Mouse (Mus musculus) midbrain, embryonic 13.5 days (tissue): Measurements from ENCODE around the gene Gosr2. TPM values are rescaled to one million over a fixed set of nuclear protein-coding genes. Genes with fewer than 3 reads are reported as not detected.

Source experiments
- ATAC-seq: fragments of 200-750 bp; cut with Nextera tagmentation; 2 replicates; pipeline ENCODE4 v1.8.0; 2017; ENCODE audit warnings: mild to moderate bottlenecking, moderate TSS enrichment, moderate library complexity
- H3K27ac ChIP-seq: fragments of 300-500 bp; sonication (generic); 2 replicates; pipeline ENCODE4 v1.5.1; 2015; ENCODE audit warnings: inconsistent platforms, mild to moderate bottlenecking, moderate library complexity
- H3K27me3 ChIP-seq: fragments of 300-500 bp; sonication (generic); 2 replicates; pipeline ENCODE4 v1.6.1; 2015; ENCODE audit warnings: mild to moderate bottlenecking, inconsistent platforms
- H3K36me3 ChIP-seq: fragments of 300-500 bp; sonication (generic); 2 replicates; pipeline ENCODE4 v1.6.1; 2015; ENCODE audit warnings: mild to moderate bottlenecking, inconsistent platforms
- H3K4me1 ChIP-seq: fragments of 300-500 bp; sonication (generic); replicated peaks from 2 replicates; pipeline ENCODE4 v1.6.1; 2015; ENCODE audit warnings: inconsistent platforms
- H3K4me2 ChIP-seq: fragments of 300-500 bp; sonication (generic); replicated peaks from 2 replicates; pipeline ENCODE4 v1.6.1; 2015; ENCODE audit warnings: moderate library complexity, mild to moderate bottlenecking, inconsistent platforms
- H3K4me3 ChIP-seq: fragments of 300-500 bp; sonication (generic); replicated peaks from 2 replicates; pipeline ENCODE4 v1.5.1; 2015; ENCODE audit warnings: mild to moderate bottlenecking, inconsistent platforms
- H3K9ac ChIP-seq: fragments of 300-500 bp; sonication (generic); replicated peaks from 2 replicates; pipeline ENCODE4 v1.6.1; 2015; ENCODE audit warnings: mild to moderate bottlenecking, inconsistent platforms
- H3K9me3 ChIP-seq: fragments of 300-500 bp; sonication (generic); 2 replicates; pipeline ENCODE4 v1.6.1; 2016; ENCODE audit warnings: mild to moderate bottlenecking, inconsistent platforms
- WGBS: fragments of 180-500 bp; shearing (Covaris S2); methylation state at CpG from one replicate; pipeline ENCODE4 v1.1.7; 2015; 5-methylcytosine and 5-hydroxymethylcytosine counted together
- polyA plus RNA-seq: library from polyadenylated mRNA; unstranded; fragments of >200 nt; fragmentation: Nextera tagmentation; extraction: Ambion mirVana; gene quantifications from 2 replicates; pipeline ENCODE4 v1.2.1, GENCODE M21; 2015

Gosr2 gene
- polyA plus RNA-seq, 1 experiment from 2014 or later: 96.1 TPM

DNA sequence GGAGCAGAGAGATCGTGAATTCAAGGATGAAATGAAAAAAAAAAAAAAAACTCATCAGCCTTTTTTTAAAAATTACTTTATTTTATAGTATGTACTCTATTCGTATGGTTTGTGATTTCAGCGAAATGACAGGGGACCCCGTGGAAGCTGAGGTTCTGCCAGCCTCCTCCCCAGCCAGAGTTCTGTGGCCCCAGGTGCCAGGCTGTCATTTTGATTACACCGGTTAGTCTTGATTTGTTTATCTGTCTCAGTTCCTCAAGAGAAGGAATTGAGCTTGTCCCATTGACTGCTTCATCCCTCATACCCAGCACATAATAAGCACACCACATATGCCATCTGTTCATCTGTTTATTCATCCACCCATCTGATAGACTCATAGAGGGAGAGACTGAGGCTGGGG lies 21.7 kb upstream of the Gosr2 start:
- peaks cover 32% of the 10 kb centered on the region for H3K4me1 ChIP-seq
- no peak overlapping the region for H3K27ac ChIP-seq
- H3K36me3 ChIP-seq: no peaks in the 10 kb centered on the region
- no peak overlapping the region for H3K9ac ChIP-seq
- no peaks in the 10 kb centered on the region for H3K27me3 ChIP-seq
- no peak overlapping the region for H3K4me3 ChIP-seq
- no peak for ATAC-seq
- no peak overlapping the region for H3K4me2 ChIP-seq
- 62% methylated on average over 5 of the region's 5 CpGs for WGBS
- no peaks in the 10 kb centered on the region for H3K9me3 ChIP-seq

DNA sequence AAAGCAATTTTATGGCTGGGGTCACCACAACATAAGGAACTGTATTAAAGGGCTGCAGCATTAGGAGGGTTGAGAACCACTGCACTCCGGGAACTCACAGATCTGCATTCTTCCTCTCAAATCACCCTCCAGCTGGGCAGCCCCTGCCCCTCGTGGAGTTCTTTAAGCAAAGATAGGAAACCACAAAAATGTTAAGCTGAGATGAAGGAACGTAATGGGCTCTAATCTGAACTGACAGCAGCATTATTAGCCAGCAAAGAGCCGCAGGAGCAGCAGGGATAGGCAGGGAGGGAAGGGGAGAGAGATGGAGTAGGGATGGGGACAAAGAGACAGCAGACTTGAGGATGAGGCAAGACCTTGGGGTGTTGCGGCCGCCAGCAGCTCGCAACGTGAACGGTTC lies 19.3 kb upstream of the Gosr2 start:
- Histone ChIP-seq H3K4me2 (no peak overlapping the region), H3K9ac (no peak overlapping the region; the same call in 1 of the 2 replicates), H3K4me3 (no peak overlapping the region), H3K27ac (peak overlapping the region; percentile 53; the same call in 1 of the 2 replicates), H3K36me3 (no peaks in the 10 kb centered on the region), H3K9me3 (no peaks in the 10 kb centered on the region), H3K27me3 (no peaks in the 10 kb centered on the region), H3K4me1 (peaks cover 23% of the 10 kb centered on the region)
- no peak for ATAC-seq
- 32% methylated on average over 9 of the region's 9 CpGs for WGBS

DNA sequence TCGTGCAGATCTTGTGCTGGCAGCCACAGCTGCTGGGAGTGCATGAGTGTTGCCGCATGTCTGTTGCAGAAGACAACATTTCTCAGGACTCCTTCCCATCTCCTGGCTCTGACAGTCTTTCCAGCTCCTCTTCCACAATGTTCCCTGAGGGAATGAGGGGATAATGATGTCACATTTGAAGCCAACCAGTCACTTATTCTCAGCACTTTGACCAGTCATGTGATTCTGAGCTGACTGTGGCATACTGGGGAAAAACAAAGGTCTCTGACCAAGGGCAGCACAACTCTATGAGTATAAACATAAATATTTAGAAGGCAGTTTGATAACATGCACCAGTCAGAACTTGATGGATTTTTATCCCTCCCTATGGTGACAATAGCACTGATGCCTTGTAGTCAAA lies 16.4 kb upstream of the Gosr2 start:
- H3K27me3 ChIP-seq: no peaks in the 10 kb centered on the region
- H3K9ac ChIP-seq: no peak overlapping the region
- no peak overlapping the region for H3K27ac ChIP-seq
- 92% methylated on average over 2 of the region's 2 CpGs for WGBS
- no peak overlapping the region for H3K4me3 ChIP-seq
- no peaks in the 10 kb centered on the region for H3K36me3 ChIP-seq
- ATAC-seq: no peak
- H3K4me1 ChIP-seq: peaks cover 16% of the 10 kb centered on the region; the same call in 1 of the 2 replicates
- no peak overlapping the region for H3K4me2 ChIP-seq
- no peaks in the 10 kb centered on the region for H3K9me3 ChIP-seq

DNA sequence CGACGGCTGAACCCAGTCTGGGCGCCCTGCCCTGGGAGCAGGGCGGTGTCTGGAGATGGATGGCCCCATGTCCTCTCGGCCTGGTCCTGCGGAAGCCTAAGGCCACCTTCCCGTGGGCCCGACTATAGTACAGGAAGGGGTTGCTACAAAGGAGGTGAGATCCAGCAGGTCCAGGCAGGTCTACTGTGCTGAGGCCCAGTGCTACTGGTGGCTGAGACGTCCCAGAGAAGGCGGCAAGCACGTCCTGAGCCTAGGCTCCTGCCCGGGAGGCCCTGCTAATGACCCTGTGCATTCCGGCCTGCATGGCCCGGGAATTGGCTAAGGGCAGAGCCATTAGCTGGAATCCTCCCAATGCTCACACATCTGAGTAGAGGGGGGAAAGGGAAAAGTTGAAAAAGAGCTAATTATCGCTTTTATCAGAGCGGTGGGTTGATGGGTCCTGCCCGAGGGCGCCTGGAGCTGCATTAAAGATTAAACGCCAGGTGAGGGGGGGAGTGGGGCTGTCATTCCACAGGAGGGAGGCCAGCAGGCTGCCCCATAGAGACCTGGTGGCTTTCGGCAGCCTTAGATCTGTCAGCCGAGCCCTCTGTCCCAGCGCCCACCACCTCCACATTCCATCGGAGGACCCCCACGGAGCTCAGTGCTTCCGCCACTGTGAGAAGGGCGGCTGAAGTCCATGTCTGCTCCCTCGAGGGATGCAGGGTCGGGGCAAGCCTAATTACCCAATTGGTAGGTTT lies 14.3 kb upstream of the Gosr2 start:
- Histone ChIP-seq H3K27ac (no peak overlapping the region), H3K36me3 (no peaks in the 10 kb centered on the region), H3K9ac (no peak overlapping the region), H3K4me3 (no peak overlapping the region), H3K9me3 (no peaks in the 10 kb centered on the region), H3K4me2 (no peak overlapping the region), H3K27me3 (no peaks in the 10 kb centered on the region), H3K4me1 (peaks cover 6% of the 10 kb centered on the region; the same call in 1 of the 2 replicates)
- ATAC-seq: no peak
- 72% methylated on average over 28 of the region's 28 CpGs for WGBS

DNA sequence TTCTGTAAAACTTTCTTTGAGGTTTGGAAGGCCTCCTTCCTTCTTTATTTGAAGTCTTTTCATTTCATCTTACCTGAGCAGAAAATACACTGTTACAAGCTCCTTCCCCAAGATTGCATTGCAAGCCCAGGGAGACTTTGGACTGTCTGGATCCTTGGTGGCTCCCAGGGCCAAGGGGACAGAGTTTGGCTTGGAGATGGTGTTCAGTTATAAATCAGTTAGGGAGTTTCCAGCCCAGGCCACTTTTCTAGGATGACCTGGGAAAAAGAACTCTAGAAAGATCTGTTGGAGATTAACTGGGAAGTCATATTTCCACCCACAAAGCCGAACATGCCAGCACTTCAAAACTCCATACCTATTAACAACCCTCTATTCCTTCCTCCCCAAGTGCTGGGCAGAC lies 12.3 kb upstream of the Gosr2 start:
- WGBS: 87% methylated on average over 1 of the region's 1 CpGs
- Histone ChIP-seq H3K4me2 (no peak overlapping the region), H3K36me3 (no peaks in the 10 kb centered on the region), H3K27me3 (no peaks in the 10 kb centered on the region), H3K9ac (no peak overlapping the region), H3K27ac (no peak overlapping the region), H3K4me1 (no peaks in the 10 kb centered on the region), H3K9me3 (no peaks in the 10 kb centered on the region), H3K4me3 (no peak overlapping the region)
- no peak for ATAC-seq

DNA sequence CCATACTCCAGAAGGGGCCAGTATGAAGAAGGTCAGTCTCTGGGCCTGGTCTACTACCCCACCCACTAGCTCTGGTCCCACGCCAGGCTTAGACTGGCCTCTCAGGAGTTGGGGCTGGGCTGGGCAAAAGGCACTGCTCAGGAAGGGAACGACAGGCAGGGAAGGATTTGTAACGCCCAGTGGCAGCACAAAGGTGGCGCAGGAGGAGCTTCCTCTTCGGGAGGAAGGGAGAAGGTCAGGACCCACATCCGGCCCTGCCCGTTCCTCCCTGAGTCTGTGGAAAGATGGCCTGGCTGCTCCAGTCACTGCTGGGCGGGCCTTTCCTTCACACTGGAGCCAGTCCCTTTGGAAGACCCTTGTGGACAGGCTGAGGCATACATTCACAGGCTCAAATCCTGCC lies 9.3 kb upstream of the Gosr2 start:
- 68% methylated on average over 8 of the region's 8 CpGs for WGBS
- Histone ChIP-seq H3K9me3 (no peaks in the 10 kb centered on the region), H3K27ac (no peak overlapping the region), H3K9ac (no peak overlapping the region), H3K36me3 (0 out of 2 replicates have a peak, but pooled peaks cover 4% of the 10 kb centered on the region), H3K4me1 (no peaks in the 10 kb centered on the region), H3K4me2 (no peak overlapping the region), H3K4me3 (no peak overlapping the region), H3K27me3 (no peaks in the 10 kb centered on the region)
- ATAC-seq: no peak

DNA sequence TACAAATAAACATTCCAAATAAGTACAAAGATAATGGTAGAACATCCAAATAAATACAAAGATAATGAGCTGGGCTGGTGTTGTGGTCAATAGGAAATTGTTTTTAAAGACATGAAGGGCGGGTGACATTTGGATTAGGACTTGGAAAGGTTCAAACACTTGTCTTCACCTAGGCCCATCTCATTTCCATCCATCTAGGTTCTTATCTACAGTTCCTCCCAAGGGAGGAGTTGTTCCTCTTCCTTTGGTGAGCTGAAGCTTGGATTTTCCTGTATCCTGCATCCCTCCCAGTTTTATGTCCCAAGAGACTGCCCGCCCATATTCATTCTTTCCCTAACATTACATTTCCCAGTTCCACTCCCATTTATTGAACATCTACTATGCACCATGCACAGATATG lies 528 bp upstream of the Gosr2 start:
- 66% methylated on average over 2 of the region's 2 CpGs for WGBS
- H3K27ac ChIP-seq: peak overlapping the region; percentile 95
- H3K4me3 ChIP-seq: peak overlapping the region; percentile 88
- no peaks in the 10 kb centered on the region for H3K9me3 ChIP-seq
- H3K27me3 ChIP-seq: no peaks in the 10 kb centered on the region
- peak overlapping the region; percentile 87; the same call in 1 of the 2 replicates for H3K9ac ChIP-seq
- no peak for ATAC-seq
- 0 out of 2 replicates have a peak, but pooled peaks cover 3% of the 10 kb centered on the region for H3K36me3 ChIP-seq
- peaks cover 26% of the 10 kb centered on the region for H3K4me1 ChIP-seq
- H3K4me2 ChIP-seq: peak overlapping the region; percentile 73

DNA sequence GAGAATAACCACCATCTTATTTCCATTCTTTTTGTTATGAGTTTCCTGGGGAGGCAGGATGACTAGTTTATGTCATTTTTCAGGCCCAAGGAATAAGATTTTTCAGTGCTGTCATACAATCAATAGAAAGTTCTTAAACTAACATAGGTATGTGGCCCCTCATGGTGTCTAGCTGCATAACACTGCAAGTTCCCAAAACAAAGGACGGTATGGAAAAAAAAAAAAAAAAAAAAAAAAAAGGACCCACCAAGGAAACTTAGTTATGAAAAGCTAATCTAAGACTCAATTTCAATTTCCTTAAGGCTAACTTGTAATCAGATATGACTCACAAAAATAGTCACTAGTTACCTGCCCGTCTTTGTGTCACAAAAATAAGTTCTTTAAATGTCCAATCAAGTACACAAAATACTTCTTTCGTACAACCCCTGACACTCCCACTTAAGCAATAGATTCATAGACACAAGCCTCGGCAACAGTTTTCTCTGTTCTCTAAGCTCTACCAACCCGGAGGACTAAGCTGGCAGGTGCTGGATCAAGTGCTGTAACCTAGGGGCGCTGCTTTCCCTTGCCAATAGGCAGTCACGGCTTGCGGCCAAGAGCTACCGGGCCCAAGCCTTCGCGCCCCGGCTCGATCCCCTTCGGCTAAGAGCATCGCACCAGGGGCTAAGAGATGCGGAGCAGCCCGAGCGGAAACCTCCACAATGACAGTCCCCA lies 690 bp downstream of the Gosr2 start:
- H3K27ac ChIP-seq: peak overlapping the region; percentile 95
- peak overlapping the region; percentile 87 for H3K9ac ChIP-seq
- H3K4me1 ChIP-seq: peaks cover 26% of the 10 kb centered on the region
- no peak; the same call in 1 of the 2 replicates for ATAC-seq
- H3K27me3 ChIP-seq: no peaks in the 10 kb centered on the region
- H3K9me3 ChIP-seq: no peaks in the 10 kb centered on the region
- WGBS: 2% methylated on average over 18 of the region's 18 CpGs
- peak overlapping the region; percentile 73 for H3K4me2 ChIP-seq
- H3K4me3 ChIP-seq: peak overlapping the region; percentile 88
- H3K36me3 ChIP-seq: 0 out of 2 replicates have a peak, but pooled peaks cover 3% of the 10 kb centered on the region

DNA sequence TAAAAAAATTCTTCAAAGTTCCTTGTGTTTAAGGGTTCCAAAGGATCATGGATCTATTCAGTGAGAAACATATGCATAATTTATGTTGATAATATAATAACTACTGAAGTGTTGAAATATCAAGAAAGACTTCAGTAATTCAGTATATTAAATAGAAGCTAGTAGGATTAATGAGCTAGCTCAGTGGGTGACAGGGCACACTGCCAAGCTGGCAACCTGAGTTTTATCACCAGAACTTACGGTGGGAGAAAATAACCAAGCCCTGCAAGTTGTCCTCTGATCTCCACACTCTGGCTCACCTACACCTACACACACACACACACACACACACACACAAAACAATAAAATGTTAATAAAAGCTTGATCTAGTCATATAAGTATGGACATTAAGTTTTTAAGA lies 4.5 kb downstream of the Gosr2 start:
- no peak overlapping the region for H3K4me2 ChIP-seq
- no peaks in the 10 kb centered on the region for H3K27me3 ChIP-seq
- peaks cover 27% of the 10 kb centered on the region for H3K4me1 ChIP-seq
- ATAC-seq: no peak
- H3K4me3 ChIP-seq: no peak overlapping the region
- H3K9ac ChIP-seq: no peak overlapping the region
- no peak overlapping the region for H3K27ac ChIP-seq
- H3K9me3 ChIP-seq: no peaks in the 10 kb centered on the region
- peaks cover 13% of the 10 kb centered on the region for H3K36me3 ChIP-seq
- WGBS: 75% methylated on average over 1 of the region's 1 CpGs

DNA sequence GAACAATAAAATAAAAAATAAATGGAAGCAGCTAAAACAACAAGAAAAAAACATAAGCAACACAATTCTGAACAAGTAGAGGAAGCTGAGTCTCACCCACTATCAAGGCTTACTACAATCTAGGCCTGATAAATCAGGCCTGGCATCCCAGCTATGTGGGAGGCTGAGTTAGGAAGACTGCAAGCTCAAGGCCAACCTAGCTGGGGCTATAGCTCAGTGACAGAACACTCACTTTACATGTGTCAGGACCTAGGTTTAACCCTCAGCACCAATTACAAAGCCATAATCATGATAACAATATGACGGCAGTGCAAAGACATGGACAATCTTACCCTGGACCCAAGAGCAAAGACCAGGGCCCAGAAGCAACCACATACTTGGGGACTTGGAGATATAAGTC lies 6.7 kb downstream of the Gosr2 start:
- H3K9me3 ChIP-seq: no peaks in the 10 kb centered on the region
- no peak for ATAC-seq

DNA sequence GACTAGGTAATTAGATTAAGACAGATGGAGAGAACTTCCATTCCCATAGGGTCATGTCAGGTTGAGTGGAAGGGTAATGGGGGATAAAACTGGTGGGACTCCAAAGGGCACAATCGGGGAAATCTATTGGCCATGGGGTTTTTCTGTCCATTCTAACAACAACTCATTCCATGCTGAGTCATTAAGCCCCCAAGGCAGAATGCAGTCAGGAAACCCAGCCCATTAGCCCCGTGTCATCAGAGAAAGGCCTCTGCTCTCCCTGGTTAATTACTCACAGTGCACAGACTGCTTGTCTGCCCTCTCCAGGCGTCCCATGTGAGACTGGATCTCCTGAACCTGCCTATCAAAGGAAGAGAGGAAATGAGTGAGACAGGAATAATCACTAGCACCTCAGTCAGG lies 8.7 kb downstream of the Gosr2 start:
- H3K27me3 ChIP-seq: no peaks in the 10 kb centered on the region
- no peak for ATAC-seq
- 49% methylated on average over 3 of the region's 3 CpGs for WGBS

More for the DNA sequence above, 6.7 kb downstream of the Gosr2 start:
- H3K27ac ChIP-seq: no peak overlapping the region
- no peak overlapping the region for H3K9ac ChIP-seq
- H3K36me3 ChIP-seq: peaks cover 33% of the 10 kb centered on the region
- no peak overlapping the region for H3K4me3 ChIP-seq
- H3K4me2 ChIP-seq: no peak overlapping the region
- H3K4me1 ChIP-seq: peaks cover 17% of the 10 kb centered on the region
- H3K27me3 ChIP-seq: no peaks in the 10 kb centered on the region
- 94% methylated on average over 1 of the region's 1 CpGs for WGBS

DNA sequence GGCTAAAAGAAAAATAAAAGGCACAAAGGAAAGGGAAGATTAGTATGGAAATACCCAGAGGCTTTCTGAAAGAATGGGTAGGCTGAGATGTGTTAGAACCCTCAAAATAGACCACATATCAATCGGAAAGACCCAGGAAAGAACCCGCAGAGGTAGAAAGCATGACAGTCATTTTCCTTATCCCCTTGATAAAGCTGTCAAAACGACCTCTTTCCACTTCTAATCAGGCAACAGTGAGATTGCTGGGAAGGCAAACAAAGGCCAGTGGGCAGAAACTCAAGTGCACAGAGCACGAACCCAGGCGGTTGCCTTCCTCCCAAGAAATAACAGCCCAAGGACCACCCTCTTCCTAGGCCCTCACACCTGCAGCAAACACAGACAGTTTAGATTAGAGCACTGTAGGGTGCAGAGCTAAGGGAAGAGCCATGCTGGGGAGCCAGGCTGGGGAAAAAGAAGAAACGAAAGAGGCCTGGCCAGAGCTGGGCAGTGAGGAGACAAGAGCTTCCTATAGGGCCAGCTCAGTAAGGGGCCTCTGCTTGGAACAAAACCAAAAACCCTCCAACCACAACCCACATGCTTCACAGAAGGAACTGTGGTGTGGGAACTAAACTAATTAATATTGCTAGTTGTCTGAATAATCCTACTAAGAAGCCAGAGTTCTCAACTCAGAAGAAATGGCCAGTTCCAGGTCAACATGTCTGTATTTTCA lies 9.3 kb downstream of the Gosr2 start:
- H3K27ac ChIP-seq: no peak overlapping the region
- no peak for ATAC-seq
- no peak overlapping the region for H3K4me3 ChIP-seq
- 0 out of 2 replicates have a peak, but pooled peaks cover 8% of the 10 kb centered on the region for H3K4me1 ChIP-seq
- no peak overlapping the region for H3K9ac ChIP-seq
- WGBS: 67% methylated on average over 6 of the region's 6 CpGs
- H3K9me3 ChIP-seq: no peaks in the 10 kb centered on the region
- peaks cover 56% of the 10 kb centered on the region for H3K36me3 ChIP-seq
- no peak overlapping the region for H3K4me2 ChIP-seq
- H3K27me3 ChIP-seq: no peaks in the 10 kb centered on the region

More for the DNA sequence above, 8.7 kb downstream of the Gosr2 start:
- no peak overlapping the region for H3K4me2 ChIP-seq
- no peak overlapping the region for H3K4me3 ChIP-seq
- H3K4me1 ChIP-seq: 0 out of 2 replicates have a peak, but pooled peaks cover 8% of the 10 kb centered on the region
- no peak overlapping the region for H3K9ac ChIP-seq
- no peaks in the 10 kb centered on the region for H3K9me3 ChIP-seq
- H3K27ac ChIP-seq: no peak overlapping the region
- peaks cover 51% of the 10 kb centered on the region for H3K36me3 ChIP-seq
